Mouse (Mus musculus) liver, postnatal 0 days (tissue): ENCODE results near the gene Purb.

Source experiments
- CTCF ChIP-seq: sonication (generic); IDR thresholded peaks from 2 replicates; pipeline ENCODE4 v1.5.1; 2016; ENCODE audit warnings: antibody characterized with exemption, low read depth
- EP300 ChIP-seq: IDR thresholded peaks from 2 replicates; pipeline ENCODE4 v1.6.1; 2016; ENCODE audit warnings: antibody characterized with exemption, low read depth, mild to moderate bottlenecking

- TF ChIP-seq CTCF (no peak), EP300 (no peak)
Observed at GRCm38 (mm10) chr11:6514837-6515236, 39.1 kb upstream of the Purb start.
